Mouse (Mus musculus): ENCODE measurements around the gene Spsb2.

- no peak for TF ChIP-seq ZNF384 (IDR thresholded peaks at IDR 0.05; ENCODE audit: low read depth, low read length)
- no peak for TF ChIP-seq CHD2 (IDR thresholded peaks at IDR 0.05; ENCODE audit: low read depth, low read length)
- no peak for TF ChIP-seq ZC3H11A (IDR thresholded peaks at IDR 0.05; ENCODE audit: borderline replicate concordance, low read depth, low read length)
Observed at GRCm38 (mm10) chr6:124804341-124804740, 4.1 kb upstream of the Spsb2 start.
